Mouse (Mus musculus) layer of hippocampus, adult 9-11 months (tissue): Measurements from ENCODE around the gene Shroom2.

Source experiments
- DNase-seq: peaks from one replicate; pipeline ENCODE4 v3.0.0; 2022

Shroom2 gene

GRCm38 (mm10) chrX:152690788-152691291 lies 78.4 kb downstream of the Shroom2 start:
- DNase-seq = no peak

DNA sequence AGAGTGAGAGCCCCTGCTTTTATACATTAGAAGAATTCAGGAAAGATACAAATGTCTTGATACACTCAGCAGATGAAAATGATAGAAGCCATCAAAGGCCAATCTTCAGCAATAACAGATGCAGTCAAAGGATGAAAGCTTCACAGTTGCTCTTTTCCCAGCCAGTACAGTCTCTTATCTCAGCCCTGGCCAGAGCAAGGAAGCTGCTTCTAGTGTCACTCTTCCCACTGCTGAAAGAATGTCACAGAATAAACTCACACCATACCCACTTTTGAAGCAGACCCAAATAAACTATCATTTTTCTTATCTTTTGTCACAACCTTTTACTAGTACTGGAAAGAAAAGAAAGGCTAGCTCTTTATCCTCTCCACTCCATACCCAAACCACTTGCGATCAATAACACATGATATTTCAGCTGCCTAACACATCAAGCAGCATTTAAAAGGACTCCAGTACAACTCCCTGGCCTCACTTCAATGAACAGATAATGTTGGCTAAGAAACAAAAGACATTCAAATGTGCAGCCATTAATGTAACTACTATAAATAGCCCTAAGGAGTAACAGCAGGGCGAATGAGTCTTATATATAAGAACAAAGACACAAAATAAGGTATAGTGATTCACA lies 90.0 kb downstream of the Shroom2 start:
- DNase-seq = no peak

DNA sequence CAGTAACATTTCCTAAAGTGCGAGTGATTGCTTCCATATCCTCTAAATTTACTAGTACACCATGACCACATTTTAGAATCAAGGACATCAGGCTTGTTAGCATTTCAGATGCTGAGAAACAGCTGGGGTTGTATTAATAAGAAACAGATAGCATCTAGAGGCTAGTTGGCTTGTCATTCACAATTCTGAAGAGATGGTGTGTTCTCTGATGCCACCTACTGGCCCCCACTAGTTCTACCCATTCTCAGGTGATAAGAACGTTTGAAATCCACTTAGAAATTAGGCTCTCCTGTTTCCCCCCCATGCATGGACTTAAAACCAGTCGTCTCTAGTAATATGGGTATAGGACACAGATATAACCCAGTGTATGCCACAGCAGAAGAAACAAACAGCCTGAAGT lies 92.9 kb downstream of the Shroom2 start:
- peak; percentile 14 for DNase-seq

DNA sequence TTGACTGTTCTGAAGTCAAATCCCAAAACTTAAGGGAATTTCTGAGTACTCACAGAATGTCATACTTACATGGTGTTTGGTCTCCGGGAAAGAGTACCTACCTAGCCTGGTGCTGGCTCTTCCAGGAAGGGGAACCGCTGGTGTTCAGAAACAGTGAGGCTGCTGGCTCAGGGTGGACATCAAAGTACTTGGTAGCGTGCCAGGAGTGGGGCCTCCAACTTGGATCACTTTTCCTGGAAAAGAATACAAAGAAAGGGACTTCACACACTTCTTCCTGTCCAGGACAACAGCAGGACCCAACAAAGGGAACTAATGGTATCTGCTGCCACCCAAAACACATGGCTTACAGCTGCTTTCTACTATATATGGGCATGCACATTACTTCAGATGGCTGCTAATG lies 95.8 kb downstream of the Shroom2 start:
- DNase-seq = no peak

GRCm38 (mm10) chrX:152657363-152658036 lies 111.8 kb downstream of the Shroom2 start:
- no peak for DNase-seq

DNA sequence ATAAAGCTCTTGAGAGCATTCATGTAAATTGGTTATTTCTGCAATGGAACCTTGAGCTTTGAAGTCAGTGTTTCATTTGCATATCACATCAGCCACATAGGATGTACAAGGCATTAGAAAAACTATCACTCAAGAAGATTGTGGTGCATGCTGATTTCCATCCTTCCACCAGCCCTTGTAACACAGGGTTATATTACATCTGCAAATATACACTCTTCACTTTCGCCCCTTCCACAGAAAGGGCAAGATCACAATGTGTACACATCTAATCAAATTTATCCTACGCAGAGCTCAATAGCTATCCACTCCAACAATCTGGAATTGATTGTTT lies 112.7 kb downstream of the Shroom2 start:
- DNase-seq = no peak

DNA sequence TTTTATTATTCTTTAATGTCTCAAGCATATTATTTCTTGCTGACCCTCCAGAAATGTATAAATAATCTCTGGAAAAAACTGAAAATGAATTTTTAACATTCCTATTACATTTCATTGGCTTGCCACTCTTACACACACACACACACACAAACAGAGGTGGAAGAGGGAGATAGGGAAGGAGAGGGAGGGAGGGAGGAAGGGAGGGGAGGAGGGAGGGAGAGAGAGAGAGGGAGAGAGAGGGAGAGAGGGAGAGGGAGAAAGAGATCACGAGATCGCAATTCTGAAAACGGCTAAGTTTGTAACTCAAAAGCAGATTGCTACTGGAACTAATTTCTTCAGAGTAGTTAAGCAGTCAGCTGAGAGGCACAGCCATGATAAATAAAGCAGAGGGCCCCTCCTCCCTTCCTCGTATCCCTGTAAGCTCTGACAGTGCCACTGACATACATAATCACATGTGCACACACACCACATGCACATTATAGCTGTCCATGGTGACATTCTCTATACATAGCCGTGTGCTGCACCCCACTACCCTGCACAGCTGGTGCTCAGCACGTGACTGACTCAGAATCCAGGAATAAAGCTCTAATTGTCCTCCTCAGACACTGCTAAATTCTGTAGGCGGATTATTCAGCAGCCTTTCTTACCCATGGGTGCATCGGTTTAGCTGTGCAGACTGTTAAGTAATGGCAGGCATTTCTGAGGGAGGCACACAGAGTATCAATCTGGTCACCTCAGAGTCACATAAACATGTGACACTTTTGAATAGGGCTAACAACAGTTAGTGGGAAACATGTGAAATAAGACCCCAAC lies 113.3 kb downstream of the Shroom2 start:
- peak; percentile 59 for DNase-seq

GRCm38 (mm10) chrX:152652676-152653075 lies 116.6 kb downstream of the Shroom2 start:
- no peak for DNase-seq

DNA sequence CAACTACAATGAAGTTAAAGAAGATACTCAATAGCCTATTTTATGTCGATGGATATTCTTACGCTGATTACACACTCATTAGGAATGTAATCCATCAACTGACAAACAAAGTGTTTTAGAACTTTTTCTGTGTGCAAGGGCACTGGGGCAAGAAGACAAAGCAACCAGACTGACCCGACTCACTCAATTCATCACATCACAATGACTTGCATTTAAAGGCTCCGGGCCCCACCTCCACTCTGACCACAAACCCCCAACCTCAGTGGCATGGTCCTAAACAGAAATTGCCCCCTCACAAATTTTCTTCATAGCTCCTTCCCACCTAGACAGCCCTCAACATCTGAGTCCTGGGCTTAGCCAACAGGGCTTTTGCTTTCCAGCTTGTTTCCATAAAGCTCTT lies 124.4 kb downstream of the Shroom2 start:
- no peak for DNase-seq

DNA sequence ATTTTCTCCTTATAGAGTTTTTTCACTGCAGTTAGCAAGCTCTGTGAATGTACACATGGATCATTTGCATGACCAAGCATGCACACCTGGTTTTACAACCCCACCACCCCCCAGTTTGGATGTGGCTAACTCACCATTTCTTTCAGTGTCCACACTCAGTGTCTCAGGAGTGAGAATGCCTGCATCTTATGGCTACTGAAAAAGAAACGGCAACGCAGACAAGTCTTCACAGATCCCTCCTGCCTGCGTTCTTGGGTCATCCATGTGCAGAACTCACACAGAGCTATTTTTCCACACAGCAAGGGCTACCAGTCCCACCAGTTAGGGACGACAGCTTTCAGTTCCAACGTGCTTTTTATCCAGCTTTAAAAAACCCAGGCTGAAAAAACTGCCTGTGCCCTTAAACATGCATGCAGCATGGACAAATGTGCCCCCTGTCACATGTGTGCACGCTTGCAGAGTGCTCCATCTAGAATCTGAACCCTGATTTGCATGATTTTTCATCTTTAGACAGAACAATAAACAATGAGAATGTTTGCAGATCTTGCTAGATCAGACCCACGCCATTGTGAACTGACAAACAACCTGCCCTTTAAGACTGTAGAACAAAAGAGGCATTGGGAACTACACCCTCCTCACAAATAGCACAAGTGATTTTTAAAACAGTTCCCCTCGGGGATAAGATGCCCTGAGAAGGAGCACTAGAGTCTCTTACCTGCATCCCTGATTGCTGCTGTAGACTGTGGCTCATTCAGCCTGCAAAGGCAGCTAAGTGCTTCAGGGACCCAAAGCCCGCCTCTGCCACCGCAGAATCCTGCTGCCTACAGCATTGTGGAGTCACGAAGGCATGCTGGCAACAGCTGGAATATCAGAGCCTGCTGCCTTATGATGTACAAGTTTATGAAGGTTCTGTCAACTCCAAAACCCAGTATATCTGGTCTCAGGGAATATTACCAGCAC lies 125.3 kb downstream of the Shroom2 start:
- DNase-seq = peak; percentile 19

DNA sequence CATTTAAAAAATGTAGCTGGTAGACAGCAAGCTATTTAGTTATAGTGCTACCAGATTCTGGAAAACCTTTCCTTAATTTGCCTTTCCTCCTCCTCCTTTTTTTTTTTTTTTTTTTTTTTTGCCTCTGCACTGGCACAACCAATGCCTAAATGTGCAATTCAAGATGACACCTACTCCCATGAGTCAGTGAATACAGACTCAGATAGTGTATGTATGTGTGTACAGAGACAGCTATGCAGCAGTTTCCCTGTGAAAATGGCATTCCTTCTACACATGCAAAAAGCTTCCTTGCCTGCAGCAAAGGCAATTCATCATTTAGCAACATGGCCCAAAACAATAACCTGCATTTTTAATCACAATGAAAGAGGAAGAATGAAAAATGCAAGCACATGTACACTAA lies 126.1 kb downstream of the Shroom2 start:
- DNase-seq = no peak

DNA sequence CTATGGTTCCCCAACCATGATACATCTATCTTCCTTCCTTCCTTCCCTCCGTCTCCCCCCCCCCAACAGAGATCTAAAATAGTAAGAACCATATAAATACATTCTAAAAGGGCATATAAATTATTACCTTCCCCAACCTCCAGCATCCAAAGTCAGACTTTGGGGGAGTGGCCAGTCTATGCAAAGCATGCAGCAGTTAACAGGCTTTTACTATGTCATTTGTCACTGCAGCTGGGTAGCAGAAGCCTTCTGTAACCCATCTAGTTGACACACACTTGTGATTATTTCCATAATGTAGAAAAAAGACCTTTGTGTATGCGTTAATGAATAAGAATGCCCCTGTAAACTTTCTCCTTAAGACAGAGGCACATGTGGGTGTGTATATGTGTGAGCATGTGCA lies 126.6 kb downstream of the Shroom2 start:
- no peak for DNase-seq

GRCm38 (mm10) chrX:152635397-152635796 lies 133.9 kb downstream of the Shroom2 start:
- DNase-seq = no peak

DNA sequence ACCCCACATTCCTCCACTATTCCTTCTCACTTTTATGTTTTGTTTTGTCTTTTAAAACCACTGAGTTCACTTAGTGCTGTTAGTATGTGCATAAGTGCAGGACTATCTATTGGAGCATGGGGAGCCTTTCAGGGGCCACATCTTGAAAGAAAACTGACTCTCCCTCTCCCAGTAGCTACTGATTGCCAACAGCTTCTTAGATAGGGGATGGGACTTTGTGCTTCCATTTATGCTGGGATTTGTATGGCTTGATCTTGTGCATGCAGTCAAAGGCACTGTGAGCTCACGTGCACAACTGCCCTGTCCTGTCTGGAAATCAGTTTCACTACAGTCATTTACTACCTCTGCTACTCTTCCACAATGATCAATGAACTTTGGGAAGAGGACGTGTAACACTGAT lies 147.9 kb downstream of the Shroom2 start:
- DNase-seq = no peak

- DNase-seq = no peak
Measured at GRCm38 (mm10) chrX:152620917-152621316, 148.3 kb downstream of the Shroom2 start.

GRCm38 (mm10) chrX:152618464-152618863 lies 150.8 kb downstream of the Shroom2 start:
- DNase-seq = no peak

- no peak for DNase-seq
Measured at GRCm38 (mm10) chrX:152563034-152563433, 206.2 kb downstream of the Shroom2 start, which contains the start of gene Cldn34a. Gene Cldn34a (plus strand): TSS chrX:152563334.
